Mouse (Mus musculus): Measurements from ENCODE around the gene Sgsm3.

Gene Sgsm3

DNA sequence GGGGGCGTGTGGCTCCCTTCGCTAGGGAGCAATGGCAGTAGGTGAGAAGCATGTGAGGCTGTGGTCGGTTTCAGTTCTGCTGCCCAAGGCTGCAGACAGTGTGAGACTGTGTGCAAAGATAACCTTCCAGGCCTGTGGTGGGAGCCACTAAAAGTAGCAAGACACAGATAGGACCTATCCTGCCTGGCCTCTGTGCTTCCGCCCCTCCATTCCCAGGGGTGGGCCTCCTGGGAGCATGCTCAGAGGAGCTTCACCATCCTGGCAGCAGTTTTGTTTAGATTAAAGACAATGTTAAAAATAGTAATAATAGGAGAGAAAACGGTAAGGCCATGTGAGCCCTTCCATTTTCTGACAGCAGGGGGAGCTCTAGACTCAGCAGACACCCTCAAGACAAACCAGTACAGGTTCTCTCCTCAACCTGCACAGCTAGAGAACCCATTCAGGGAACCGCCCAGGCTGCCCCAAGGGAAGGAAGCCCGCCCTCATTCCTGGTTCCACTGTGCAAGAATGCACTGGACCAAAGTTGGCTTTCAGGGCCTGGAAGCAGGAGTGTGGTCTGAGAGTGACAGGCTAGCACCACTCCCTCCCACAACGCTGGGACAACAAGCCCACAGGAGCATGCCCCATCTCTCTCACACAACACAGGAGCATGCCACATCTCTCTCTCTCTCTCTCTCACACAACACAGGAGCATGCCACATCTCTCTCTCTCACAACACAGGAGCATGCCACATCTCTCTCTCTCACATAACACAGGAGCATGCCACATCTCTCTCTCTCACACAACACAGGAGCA lies 50.0 kb downstream of the Sgsm3 start:
- peak; percentile 71 to 85 for DNase-seq

GRCm38 (mm10) chr15:81030891-81031425 lies 53.4 kb downstream of the Sgsm3 start:
- DNase-seq = no peak

DNA sequence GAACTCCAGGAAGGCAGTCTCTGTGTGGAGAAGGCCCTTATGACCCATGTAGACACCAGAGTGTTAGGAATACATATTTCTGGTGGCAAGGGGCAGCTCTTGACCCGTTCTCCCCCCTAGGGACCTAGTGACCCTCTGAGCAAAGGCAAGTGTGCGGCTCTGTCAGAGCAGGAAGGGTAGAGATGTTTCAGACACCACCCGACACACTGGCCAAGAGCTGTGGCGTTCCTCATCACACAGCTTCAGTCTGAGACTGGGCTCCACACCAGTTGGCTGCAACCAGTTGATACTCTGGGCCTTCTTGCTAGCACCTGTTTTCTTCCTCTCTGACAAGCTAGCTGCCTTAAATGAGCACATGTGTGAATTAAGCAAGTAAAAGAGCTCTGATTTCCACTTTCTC lies 54.0 kb downstream of the Sgsm3 start:
- DNase-seq = no peak

DNA sequence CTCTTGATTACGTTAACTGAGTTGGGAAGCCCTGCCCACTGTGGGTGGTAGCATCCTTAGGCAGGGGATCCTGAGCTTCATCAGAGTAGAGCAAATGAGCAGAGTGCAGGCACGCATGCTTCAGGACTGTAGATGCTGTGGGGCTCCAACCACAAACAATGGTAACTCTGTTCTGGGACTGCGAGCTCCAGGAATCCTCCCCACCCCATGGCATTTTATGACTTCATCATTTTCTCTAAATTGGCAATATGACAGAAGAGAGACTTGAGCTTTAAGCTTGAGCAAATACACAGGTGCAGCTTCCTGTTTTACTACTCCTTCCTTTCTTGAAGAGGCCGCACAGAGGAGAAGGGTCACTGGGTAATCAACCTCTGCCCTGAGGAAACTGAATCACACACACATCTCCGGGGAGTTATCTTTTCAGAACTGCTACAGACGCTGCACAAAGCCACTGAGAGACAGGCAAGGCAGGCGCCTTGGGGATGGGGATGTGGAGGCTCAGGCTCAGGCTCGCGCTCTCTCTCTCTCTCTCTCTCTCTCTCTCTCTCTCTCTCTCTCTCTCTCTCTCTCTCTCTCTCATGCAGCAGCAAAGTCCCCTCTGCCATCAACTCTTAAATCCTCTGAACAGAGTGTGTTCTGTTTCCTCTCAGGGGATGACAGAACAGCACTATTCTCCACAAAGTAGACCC lies 55.5 kb downstream of the Sgsm3 start:
- no peak for DNase-seq

GRCm38 (mm10) chr15:81034119-81034518 lies 56.6 kb downstream of the Sgsm3 start:
- no peak for DNase-seq

- no peak for DNase-seq
These were observed 58.0 kb downstream of the Sgsm3 start for GRCm38 (mm10) chr15:81035417-81036162.

DNA sequence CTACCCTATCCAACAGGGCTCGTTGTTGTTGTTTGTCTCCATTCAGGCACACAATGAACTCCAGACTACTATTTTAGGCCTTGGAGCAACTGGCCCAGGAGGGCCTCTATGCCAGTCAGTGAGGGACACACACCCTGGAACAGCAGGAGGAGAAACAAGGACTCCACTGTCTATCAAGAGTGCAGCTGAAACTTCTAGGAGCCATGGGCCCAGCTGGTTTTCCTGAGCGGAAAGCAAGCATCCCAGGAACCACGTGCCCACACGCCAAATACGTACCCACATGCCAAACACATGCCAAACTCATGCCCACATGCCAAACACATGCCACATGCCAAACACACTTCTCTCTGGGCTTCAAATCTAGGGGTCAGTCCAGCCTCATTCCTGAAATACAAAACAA lies 60.9 kb downstream of the Sgsm3 start:
- DNase-seq = no peak

DNA sequence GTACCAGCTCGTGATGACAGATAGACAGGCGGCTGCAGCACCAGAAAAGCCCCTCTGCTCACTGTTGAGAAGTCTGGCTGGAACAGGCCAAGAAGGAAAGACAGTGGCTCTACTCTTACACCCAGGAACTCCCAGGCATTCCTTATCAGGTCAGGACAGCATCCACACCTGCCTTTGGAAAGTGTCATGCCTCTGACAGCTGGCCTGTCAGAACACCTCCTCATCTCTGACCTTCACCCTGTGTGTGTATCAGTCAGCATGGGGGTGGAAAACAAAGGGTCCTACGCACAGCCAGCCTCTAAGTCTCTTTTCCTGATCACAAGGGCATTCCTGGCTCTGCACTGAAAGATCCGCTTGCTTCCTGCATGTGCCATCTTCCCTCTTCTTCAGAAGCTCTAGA lies 64.2 kb downstream of the Sgsm3 start:
- no peak for DNase-seq

GRCm38 (mm10) chr15:81042276-81042931 lies 64.8 kb downstream of the Sgsm3 start:
- DNase-seq = no peak

DNA sequence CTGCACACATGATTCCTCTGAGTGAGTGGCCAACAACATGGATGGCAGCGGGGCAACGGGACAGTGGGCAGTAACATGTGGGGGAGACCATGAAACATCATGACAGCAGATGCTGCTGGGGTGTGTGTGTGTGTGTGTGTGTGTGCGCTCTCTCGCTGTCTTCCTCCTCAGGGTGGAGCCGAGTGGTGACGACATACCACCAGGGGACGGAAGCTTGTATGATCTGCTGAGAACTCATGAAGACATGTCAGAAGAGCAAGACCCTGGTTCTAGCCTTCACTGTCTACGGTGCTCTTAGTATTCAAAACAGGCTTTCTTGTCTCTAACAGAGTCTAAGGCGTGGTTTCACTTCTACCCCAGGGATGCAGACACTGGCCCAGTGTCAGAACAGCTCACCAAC lies 66.9 kb downstream of the Sgsm3 start:
- no peak for DNase-seq

GRCm38 (mm10) chr15:81045336-81045735 lies 67.8 kb downstream of the Sgsm3 start:
- no peak for DNase-seq

GRCm38 (mm10) chr15:81046061-81046460 lies 68.5 kb downstream of the Sgsm3 start:
- DNase-seq = no peak

GRCm38 (mm10) chr15:81047497-81047896 lies 69.9 kb downstream of the Sgsm3 start:
- DNase-seq = no peak

DNA sequence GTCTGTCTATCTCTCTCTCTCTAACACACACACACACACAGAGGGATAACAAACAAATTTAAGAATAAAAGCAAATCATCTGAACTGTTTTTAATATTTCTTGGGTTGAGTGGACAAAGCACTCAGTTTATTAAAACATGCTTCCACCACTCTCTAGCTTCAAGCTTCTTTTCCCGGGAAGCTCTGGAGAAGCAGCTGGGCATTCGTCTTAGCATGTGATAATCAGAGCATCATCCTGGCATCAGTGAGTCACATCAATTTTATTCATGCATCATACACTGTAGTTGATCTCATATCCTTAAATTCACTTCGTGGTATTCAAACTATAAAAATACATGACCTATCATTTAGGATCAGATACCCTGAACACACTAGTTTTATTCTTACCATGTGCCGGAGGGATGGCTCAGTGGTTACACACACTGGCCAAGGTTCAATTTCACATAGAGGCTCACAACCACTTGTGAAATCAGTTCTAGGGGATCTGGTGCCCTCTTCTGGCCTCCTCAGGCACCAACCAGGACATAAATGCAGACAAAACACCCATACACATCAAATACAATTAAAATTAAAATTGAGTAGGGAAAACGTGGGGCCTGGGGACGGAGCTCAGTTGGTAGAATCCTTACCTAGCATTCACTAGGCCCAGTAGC lies 72.0 kb downstream of the Sgsm3 start:
- DNase-seq = no peak

DNA sequence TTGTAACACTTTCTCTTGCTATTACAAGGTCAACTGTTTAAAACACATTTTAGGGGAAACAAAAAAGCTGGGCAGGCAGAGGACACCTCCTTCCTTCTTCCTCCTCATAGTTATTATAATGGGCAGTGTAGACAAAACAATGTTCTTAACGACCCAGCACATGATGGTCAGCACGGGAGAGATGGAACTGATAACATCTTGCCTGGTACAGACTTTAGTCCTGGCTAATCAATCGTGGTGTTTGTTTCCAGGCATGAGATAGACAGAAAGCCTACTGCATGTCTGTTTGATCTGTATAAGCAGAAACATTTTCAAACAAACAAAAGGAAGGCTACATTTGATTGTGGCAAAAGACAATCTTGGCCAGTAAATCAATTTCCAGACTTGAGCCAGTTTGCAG lies 72.9 kb downstream of the Sgsm3 start:
- no peak for DNase-seq

DNA sequence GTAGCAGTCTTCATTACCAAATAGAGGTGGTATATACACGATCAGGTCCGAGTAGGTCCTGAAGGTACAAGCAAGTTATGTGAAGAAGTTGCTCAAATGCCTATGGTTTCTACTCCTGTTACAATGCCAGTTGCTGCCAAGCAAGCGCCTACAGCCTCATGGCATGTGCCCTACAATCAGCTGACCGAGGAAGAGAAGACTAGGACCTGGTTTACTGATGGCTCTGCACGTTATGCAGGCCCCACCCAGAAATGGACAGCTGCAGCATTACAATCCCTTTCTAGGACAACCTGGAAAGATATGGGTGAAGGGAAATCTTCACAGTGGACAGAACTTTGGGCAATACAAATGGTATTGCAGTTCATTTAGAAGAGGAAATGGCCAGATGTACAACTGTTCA lies 74.9 kb downstream of the Sgsm3 start:
- DNase-seq = no peak

GRCm38 (mm10) chr15:81055488-81055887 lies 77.9 kb downstream of the Sgsm3 start:
- DNase-seq = no peak

GRCm38 (mm10) chr15:81057736-81058135 lies 80.2 kb downstream of the Sgsm3 start:
- no peak for DNase-seq

DNA sequence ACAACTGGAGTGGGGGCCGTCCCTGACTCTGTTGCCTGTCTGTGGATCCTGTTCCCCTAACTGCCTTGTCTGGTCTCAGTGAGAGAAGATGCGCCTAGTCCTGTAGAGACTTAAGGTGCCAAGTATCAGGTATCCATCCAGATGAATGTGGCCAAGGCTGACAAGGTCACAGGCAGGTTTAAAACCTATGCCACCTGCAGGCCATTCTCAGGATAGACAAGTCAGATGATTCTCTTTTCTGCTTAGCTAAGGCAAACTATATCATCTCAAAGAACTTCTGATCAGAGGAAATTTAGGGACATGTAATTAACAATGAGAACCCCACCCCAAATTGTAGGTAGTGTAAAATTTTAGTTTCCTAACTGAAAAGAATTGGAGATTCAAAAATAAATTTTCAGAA lies 83.4 kb downstream of the Sgsm3 start:
- no peak for DNase-seq
